Mouse (Mus musculus) liver, embryonic 14.5 days (tissue): ENCODE measurements at regions not wholly inside any gene's neighbourhood (a gene's known extent, or its start where the extent isn't known, plus 50 kb on each side); places are given as distances from the start of the nearest gene placed in this dataset.

Experiments used
- CTCF ChIP-seq: IDR thresholded peaks from 2 replicates; pipeline ENCODE4 v1.5.1; 2016; ENCODE audit warnings: antibody characterized with exemption, low read depth, control low read depth
- EP300 ChIP-seq: IDR thresholded peaks from 2 replicates; pipeline ENCODE4 v1.6.1; 2016; ENCODE audit warnings: antibody characterized with exemption, low read depth

DNA sequence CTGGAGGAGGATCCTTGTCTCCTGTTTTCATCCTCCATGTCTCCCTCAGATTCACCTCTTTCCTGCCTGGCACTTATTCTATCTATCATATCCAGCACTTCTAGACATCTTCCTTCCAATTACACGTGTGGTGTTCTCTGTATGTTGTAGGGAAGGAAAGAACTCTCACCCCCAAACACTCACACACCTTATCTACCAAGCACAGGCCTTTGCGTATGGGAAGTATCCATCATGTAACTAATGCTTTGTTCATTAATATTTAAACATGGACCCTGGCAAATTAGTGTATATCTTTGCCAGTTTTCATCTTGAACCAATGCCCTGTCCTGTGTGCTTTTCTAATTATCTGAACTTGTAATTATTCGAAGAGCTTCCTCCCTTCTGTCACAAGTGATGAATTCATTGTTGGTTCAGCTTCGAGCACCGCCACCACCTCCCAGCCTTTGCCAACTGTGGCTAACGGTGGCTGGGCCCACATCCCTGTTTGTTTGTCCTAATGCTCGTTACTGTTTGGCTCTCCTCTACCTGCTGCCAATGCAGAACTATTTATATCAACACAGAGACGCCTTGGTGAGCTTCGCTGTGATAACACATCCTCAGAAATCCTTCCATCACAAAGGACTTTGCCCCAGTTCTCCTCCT lies 84.3 kb upstream of the Zcchc2 start:
- no peak for TF ChIP-seq EP300
- no peak for TF ChIP-seq CTCF
